Mouse (Mus musculus) spleen, postnatal 4 days (tissue): Measurements from ENCODE around the gene Gab1.

Source experiments
- DNase-seq, 2 experiments: peaks; one replicate each; pipeline ENCODE4 v3.0.0; 2022; ENCODE audit warnings: low spot score in 2 of 2

The Gab1 gene

DNA sequence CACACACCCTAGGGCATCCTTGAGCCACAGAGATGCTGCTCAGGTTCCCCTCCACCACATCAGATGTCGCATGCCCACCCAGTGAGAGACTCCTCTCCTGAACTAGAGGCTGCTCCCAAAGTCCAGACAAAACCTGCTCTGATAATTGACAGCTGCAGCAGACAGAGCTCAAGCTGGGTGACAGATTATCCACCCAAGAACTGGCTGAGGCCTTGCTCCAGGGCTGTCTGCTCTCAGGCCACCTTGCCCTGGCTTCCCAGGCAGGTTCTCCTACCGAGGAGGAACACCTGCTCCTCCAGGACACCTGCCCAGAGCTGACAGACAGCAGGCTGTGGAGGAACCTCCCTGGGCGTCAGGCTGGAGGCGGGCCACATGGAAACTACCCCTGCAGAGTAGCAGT, 7.6 kb downstream of the Gab1 start:
- no peak for DNase-seq

DNA sequence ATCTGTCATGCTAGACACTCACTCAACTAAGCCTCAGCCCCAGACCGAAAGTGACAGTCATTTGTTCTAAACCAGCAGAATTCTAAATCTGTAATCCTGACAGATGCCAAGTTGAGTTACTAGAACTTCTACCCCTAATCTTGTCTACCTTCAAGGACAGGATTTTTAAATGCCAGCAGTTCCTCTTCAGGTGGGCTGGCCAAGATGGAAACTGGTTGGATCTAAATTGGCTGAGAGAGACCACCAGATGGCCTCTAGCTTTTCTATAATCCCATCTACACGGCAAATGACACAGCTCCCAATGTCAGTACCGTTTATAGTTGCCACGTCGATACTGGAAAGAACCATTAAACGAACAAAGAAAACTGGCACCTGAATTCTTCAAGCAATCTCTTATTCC, 8.9 kb downstream of the Gab1 start:
- no peak for DNase-seq

DNA sequence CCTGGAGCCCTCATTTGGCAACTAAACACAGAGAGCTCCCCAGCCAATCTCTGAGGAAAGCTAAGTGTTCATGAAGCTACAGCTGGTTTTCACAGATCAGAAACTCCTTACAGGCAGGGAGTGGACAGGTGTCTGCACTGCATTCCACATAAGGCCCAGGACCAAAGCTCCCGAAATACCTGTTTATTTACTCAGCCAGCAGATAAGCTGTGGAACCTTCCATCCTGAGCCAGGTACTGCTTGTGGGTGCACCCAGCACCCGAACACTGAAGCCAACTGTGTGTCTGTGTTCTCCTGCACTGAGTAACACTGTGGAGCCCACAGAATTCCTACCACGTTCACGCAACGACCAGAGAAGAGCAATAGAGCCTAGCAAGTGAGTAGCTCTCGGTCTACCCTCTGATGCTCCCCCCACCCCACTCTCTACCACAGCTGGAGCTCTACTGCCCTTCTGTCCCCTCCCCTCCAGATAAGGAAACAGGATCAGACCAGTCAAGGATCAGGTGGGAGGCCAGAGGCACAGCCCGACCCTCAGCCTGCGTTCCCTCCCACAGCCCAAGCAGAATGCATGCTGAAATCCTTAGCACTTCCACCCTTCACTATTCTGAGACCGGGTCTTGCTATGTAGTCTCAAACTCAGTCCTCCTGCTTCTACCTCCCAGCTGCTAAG, 9.6 kb downstream of the Gab1 start:
- no peak for DNase-seq

DNA sequence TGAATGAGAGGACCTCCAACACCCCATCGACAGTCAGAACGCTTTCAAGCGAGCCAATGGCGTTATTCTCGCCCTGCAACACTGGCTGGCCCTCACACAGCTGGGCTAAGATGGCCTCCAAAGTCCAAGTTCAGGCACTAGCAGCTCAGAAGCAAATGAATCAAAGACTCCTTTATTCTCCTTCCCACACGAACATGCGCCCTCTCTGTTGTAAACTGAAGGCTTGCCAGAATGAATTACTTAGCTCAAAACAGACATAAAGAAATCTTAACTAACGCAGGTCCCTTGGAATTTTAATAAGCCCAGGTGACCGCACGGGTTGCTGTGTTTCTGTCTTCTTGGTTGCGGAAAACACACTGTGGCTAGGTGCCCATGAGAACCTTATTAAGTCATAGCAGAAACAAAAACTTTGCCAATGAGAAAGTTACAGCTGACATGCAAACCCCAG, 10.4 kb downstream of the Gab1 start:
- DNase-seq: no peak

DNA sequence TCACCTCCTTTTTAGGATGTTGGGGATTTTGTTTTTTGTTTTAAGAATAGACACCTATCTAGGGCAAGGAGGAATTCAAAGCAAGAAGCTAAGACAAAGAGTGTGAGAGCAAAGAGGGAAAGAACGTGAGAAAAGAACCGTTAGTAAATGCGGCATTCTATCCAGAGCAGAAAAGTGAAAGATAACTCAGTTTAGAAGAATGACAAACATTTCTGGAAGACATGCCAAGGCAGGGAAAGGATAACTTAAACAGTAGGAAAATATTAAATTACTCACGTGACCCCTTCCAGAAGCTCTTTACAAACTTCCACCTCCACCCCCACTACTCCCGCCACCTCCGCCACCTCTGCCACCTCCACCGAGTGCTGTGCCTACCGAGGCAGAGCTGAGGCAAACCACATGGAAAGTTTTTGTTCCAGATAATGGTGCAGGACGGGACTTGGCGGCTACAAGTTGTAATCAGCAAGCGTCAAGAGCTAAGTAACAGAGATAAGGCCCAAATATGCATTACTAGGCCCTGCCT, 11.5 kb downstream of the Gab1 start:
- peak; percentile 55 to 70 for DNase-seq

DNA sequence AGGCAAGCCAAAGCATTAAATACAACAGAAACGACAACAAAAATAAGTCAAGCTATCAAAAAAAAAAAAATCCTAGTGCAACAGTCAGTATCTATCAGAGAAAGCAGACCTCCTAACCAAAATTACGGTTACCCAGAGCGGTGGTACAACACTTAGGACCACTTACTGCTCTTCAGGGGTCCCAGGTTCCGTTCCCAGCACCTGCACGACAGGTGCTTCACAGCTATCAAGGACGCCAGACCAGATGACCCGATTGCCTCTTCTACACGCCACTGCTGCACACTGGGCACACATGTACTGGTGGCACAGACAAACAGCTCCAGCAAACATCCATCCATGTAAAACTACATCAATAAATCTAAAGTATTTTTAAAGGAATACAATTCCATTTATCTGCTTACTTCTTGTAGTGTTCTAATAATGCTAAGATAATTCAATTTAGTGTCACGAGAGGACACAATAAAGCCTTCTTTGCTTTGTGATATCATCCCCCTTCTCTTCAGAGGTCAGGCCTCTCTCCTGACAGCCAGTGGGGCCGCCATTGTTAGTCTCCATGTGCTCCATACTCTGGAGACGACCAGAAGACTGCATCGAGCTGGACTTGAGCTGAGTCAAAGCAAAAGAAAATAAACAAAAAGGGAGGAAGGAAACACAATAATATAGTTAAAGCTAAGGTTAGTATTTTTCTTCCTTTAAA, 12.2 kb downstream of the Gab1 start:
- DNase-seq: no peak

DNA sequence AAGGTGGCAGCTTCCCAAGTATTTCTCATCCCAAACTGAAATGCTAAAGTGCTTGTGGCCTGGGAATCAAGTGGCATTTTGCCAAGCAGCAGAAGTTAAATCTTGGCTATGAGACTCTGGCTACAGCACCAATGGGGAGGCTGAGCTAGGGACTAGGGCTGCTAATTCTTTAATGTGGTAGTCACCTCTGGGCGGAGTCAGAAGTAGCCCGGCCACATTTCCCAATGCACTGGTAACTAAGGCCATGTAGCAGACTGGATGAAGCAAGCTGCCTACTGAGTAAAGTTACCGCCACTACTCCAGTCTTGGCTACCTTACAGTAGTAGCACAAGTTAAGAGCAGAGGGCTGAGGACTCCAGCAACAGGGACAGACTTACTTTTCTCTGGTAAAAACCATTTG, 12.7 kb downstream of the Gab1 start:
- DNase-seq: no peak

DNA sequence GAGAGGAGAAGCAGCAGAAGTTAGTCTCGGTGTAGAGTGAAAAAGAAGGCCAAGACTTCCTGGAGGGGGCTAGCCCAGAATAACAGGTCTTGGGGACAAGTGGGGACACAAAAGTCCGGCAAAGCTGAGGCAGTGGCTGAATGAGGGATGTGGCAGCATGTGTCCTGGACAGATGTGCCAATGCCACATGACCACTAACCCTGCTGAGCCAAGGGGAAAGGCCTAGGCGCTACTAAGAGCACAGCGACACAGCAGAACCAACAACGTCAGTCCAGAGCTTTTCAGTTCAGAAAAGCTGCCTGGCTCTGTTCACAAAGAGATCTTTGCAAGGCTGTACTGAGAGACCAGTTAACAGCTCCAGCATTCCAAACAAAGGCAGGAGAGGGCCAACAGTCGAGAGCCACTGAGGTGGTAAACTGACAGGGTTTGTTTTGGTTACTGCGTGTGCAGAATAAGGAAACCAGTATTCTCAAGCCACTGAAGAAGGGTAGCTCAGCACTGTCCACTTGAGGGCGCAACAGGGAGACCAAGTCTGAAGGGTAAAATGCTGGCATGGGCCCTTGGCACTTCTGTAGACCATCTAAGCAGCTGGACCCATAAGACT, 15.0 kb downstream of the Gab1 start:
- DNase-seq: no peak

DNA sequence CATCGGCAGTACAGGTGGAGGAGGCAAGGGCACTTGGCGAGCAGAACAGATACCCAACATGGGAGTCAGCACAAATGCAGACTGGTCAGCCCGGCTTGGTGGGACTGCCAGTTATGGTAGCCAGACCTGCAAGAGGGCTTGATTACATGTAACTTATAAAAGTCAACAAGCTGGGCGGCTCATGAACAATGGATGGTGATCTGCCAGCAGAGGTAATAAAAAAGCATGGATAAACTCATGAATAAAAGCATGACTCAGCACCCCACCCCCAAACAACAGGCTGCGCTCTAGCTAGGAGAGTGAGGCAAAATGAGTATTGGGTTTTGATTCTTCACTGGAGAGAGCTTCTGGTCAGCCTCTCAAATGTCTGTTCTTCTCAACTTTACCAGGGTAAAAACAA, 16.9 kb downstream of the Gab1 start:
- DNase-seq: no peak

DNA sequence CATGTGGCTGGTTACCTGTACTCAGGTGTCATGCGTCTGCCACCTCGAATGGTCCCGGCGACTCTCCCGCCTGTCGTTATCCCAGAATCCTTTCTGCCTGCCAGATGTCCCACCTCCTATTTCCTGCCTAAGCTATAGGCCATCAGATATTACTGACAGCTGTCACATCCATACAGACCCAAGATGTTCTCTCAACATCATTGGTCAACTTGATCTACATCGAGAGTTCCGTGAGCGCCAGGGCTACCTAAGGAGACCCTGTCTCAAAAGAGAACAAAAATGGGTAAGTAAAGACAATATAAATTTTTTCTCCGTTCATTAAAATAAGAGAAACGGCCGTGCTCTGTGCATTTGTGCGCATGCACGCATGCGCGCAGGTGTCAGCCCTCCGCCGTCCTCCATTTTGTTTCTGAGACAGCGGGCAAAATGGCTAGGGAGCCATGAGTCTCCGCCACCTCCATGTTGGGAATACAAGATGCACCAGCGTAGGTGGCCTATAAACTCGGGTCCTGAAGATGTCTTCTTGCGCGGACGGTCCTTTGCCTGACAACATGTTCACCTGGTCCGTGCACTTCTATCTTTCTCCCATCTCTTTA, 21.0 kb downstream of the Gab1 start:
- no peak for DNase-seq

DNA sequence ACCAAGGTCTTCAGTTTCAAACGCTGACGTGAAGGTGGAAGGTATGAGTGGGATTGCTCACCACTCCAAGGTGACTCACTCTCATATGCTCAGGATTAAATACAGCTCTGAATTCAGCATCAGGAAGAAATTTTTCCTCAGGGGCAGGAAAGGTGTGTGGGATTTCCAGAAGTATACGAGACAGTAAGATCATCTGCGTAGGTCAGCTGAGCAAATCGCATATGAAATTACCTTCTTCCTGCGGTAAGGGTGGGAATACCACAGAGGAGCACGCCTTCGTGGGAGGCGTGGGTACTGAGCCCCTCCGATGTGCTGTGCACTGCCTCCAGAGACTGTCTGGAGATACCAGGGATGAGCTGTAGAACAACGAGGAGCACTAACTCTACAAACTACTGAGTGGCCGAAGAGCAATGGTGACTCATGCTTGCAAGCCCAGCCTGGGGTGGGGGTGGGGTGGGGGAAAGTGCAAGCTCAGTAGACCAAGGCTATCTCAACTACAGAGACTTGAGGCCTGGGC, 22.4 kb downstream of the Gab1 start:
- no peak for DNase-seq

DNA sequence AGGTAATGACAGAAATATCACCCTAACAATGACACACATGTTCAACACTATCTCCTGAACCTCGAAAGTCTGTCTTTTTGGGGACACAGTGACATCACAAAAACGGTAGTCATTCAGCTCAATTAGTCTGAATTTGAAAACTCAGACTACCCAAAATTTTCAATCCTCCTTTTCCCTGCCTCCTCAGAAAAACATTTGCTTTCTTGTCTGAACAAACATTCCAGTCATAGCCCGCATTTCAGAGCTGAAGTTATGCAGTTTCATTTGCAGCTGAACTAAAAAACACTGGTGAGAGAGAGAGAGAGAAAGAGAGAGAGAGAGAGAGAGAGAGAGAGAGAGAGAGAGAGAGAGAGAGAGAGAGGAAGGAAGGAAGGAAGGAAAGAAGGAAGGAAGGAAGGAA, 23.2 kb downstream of the Gab1 start:
- DNase-seq: no peak

DNA sequence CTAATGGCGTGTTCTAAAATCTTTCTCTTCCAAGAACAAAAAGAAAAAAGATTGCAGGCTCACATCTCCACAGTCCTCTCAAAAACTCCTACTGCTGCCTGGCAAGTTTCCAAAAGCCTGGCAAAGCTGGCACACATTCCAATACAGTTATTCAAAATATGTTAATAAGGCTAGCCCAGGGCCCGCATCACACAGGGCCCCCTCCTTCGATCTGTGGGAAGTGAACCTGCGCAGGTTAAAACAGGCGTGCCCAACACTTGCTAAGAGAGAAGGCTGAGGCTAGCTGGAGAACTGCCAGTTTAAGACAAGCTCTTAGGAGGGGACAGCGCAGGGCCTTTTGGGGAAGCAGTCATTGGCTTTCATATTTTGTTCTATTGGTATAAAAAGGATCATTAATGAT, 23.7 kb downstream of the Gab1 start:
- DNase-seq: no peak

DNA sequence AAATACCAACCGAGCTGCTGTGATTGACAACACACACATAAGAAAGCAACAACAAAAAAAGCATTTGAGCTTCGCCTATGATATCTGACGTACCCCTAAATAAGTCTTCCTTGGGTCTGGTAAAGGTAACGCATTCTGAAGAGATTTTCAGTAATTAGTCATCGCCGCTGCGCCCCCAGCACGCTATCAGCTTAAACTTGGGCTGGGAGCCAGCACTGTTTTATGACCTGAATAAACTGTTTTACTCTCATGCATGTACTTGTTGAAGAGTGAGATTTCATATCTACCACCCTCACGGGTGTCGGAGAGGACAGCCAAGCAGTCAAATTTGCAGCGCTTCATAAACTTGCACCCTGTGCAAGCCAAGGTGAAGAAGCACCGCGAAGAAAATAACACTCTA, 26.7 kb downstream of the Gab1 start:
- no peak for DNase-seq

DNA sequence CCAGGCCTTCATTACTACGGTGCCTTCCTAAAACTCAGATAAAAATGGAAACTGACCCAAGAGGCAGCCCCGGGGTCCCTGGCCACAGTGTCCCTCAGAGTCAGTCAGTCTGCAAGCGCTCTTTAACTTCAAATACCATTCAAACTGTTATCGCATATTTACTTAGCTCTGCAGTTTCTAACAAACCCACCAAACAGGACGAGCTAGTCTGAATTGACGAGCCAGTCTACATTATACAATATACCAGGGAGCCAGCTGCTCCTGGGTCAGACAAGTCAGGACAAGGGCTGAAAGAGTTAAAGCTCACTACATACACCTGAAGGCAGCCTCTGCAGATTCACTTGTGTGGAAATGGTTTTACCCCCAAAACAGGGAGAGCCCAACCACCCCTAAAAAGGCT, 27.1 kb downstream of the Gab1 start:
- no peak for DNase-seq

DNA sequence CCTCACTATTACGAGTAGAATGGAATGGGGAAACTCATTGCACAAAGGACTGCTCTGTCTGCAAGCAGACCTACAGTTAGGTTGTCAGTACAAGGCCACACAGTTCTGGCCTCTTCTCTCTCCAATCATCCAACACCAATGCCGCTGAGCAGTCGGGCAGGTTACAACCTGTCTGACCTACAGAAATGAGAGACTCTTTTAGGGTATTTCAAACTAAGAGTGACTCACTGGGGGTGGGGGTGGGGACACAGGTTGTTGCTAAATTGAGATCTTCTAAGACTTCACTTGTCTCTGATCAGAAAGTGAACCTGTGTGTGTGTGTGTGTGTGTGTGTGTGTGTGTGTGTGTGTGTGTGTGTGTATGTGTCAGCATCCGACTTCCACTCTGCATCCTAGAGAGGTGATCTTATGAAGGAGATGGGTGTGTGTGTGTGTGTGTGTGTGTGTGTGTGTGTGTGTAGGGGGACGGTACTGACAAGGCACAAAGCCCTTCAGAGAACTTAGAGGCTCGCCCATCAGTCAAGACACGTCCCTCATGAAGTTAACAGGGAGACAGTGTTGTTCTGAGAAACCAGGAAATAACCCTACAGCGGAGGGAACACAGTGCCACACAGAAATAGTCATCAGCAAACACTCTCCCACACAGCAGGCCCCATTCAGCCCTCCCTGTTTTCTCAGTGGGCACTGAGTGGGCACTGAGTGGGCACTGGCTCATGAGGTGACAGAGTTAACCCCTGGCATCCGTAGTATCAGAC, 27.7 kb downstream of the Gab1 start:
- no peak for DNase-seq

DNA sequence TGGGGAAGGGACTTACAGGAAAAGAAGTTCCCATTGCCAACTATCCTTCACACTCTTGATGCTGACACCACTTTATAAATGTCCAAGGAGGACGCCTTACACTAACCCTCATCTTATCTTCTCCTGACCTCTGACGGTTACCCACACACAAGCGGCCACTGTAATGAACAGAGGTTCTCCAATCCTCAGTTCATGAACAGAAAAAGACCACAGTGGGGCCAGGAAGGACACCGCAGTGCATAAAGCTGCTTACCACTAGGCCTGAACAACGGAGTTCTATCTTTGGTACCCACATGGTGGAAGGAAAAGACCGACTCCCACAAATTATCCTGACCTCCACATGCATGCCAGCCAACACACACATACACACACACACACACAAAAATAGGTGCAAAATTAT, 28.7 kb downstream of the Gab1 start:
- DNase-seq: no peak

DNA sequence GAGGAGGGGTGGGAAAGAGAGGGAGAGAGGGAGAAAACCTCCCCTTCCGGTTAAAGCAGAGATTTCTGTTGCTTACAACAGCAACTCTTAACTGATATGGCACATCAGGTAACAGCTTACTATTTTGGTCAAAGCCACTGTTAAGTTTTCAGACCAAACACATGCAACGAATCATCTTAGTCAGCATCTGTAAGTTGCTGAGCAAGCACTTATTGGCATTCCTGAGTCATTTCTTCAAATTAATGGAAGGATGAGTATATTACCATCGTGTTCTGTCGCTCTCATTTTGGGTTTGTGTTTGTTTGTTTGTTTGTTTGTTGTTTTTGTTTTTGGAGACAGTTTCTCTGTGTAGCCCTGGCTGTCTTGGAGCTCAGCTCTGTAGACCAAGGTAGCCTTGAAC, 30.3 kb downstream of the Gab1 start:
- no peak for DNase-seq

DNA sequence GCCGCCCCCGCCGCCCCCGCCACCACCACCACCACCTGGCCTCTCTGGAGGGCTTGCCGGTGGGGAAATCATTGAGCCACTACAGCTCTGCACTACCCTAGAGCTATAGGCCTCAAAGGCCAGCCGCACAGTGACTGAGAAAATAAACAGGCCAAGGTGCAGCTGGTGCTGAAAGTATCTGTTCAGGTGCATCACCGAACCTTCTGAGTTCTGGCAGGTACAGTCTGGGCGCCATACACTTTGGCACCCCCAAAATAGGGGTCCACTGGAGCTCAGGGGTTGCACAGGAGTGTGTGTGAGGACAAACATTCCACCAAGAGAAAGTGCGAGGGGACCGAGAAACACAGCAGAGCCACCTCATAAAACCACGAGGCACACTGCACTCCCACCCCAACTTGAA, 31.7 kb downstream of the Gab1 start:
- DNase-seq: no peak

DNA sequence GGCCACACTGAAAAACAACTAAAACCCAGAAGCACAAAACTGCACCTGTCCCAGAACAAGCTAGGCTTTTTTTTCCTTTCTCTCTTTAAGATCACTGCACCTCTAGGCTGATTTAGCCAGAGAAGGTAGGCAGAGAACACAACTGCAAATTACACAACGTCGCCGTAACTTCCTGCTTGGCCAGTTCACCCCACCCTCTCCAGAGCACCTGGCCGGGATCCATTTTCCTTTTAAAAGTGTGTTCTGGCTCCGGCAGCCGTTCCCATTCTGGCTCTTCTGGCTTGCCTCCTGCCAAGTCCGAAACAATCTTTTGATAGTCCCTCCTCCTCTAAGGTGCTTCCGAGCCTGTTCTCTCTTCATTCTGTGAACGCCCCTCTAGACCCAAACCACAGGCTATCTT, 32.4 kb downstream of the Gab1 start:
- DNase-seq: no peak

DNA sequence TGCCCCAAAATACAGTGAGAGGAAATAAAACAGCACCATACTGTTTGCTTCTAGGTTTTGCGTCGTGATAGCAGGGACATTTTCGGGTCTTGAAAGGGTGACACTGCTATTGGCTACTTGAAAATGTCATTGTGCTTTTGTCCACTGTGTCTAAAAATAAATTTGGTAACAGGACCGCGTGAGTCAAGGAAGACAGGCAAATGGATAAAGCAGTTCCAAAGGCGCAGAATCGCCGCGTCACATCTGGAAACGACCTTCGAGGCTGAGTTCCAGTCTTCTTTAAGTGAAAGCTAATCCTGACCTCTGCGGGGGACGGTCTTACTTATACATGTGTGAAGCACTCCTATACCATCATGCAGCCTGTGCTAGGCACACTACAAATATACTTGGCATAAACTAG, 35.0 kb downstream of the Gab1 start:
- DNase-seq: no peak
